Mouse (Mus musculus) spleen, adult 18-20 months (tissue): ENCODE results near the gene Utp3.
"Not testable (repeated sequence)": the region's sequence is repeated elsewhere in the genome, so short reads cannot be mapped to it uniquely, and the experiment has no call there.

Source experiments
- DNase-seq, 2 experiments: peaks; one replicate each; pipeline ENCODE4 v3.0.0; 2022; ENCODE audit warnings: mixed read lengths in 2 of 2

Utp3 gene

GRCm38 (mm10) chr5:88554086-88554886, at the start of gene Utp3:
Gene Utp3, plus strand, starts transcription at chr5:88554462.
- peak; percentile 87 to 90 for DNase-seq

- DNase-seq: no peak
Measured at GRCm38 (mm10) chr5:88508555-88508954, 45.7 kb upstream of the Utp3 start.

GRCm38 (mm10) chr5:88508990-88509389, 45.3 kb upstream of the Utp3 start:
- DNase-seq: no peak

- no peak for DNase-seq
Measured at GRCm38 (mm10) chr5:88519232-88519631, 35.0 kb upstream of the Utp3 start.

GRCm38 (mm10) chr5:88527657-88528056, 26.6 kb upstream of the Utp3 start, which contains the start of gene Jchain:
Gene Jchain, minus strand, starts transcription at chr5:88527891.
- DNase-seq: no peak

- no peak for DNase-seq
Measured at GRCm38 (mm10) chr5:88530908-88531307, 23.4 kb upstream of the Utp3 start.

GRCm38 (mm10) chr5:88534697-88535096, 19.6 kb upstream of the Utp3 start:
- no peak for DNase-seq

- DNase-seq: no peak
Measured at GRCm38 (mm10) chr5:88540845-88541244, 13.4 kb upstream of the Utp3 start.

- no peak for DNase-seq
Measured at GRCm38 (mm10) chr5:88542651-88543282, 11.5 kb upstream of the Utp3 start.

- not testable (repeated sequence) for DNase-seq
Measured at GRCm38 (mm10) chr5:88544411-88544810, 9.9 kb upstream of the Utp3 start.

GRCm38 (mm10) chr5:88545536-88545935, 8.7 kb upstream of the Utp3 start:
- no peak for DNase-seq

GRCm38 (mm10) chr5:88553271-88554085, 784 bp upstream of the Utp3 start:
- DNase-seq: no peak

GRCm38 (mm10) chr5:88558991-88559390, 4.7 kb downstream of the Utp3 start:
- DNase-seq: no peak

- DNase-seq: no peak
Measured at GRCm38 (mm10) chr5:88561080-88561814, 7.0 kb downstream of the Utp3 start.

GRCm38 (mm10) chr5:88562863-88563780, 8.9 kb downstream of the Utp3 start:
- DNase-seq: no peak

- peak; percentile 81 to 92 for DNase-seq
Measured at GRCm38 (mm10) chr5:88564501-88565147, 10.4 kb downstream of the Utp3 start, which contains the start of gene Rufy3. Gene Rufy3, plus strand, starts transcription at chr5:88565040.

- DNase-seq: peak; percentile 51 to 59
Measured at GRCm38 (mm10) chr5:88565148-88566033, 11.1 kb downstream of the Utp3 start.

GRCm38 (mm10) chr5:88566034-88566841, 12.0 kb downstream of the Utp3 start:
- DNase-seq: no peak

- DNase-seq: no peak
Measured at GRCm38 (mm10) chr5:88569541-88569940, 15.3 kb downstream of the Utp3 start.
